Mouse (Mus musculus): ENCODE results near the gene Lif. TPM values are rescaled to one million over a fixed set of nuclear protein-coding genes. Genes with fewer than 3 reads are reported as not detected.

Lif gene
- total RNA-seq, 2 experiments from 2014 or later, result 1.8 to 2.7 TPM

- peak in 1 of 2 experiments; percentile 23 for DNase-seq (ENCODE audit: low spot score in 2 of 2)
Observed at GRCm38 (mm10) chr11:4296610-4297275, 39.4 kb downstream of the Lif start.

- DNase-seq (ENCODE audit: low spot score in 2 of 2), result no peak
Observed at GRCm38 (mm10) chr11:4297753-4298152, 40.4 kb downstream of the Lif start.

GRCm38 (mm10) chr11:4298615-4299014 is 41.3 kb downstream of the Lif start:
- DNase-seq (ENCODE audit: low spot score in 2 of 2), result no peak

- no peak for DNase-seq (ENCODE audit: low spot score in 2 of 2)
Observed at GRCm38 (mm10) chr11:4299191-4299590, 41.8 kb downstream of the Lif start.

- DNase-seq (ENCODE audit: low spot score in 2 of 2), result no peak
Observed at GRCm38 (mm10) chr11:4299735-4300474, 42.5 kb downstream of the Lif start.

GRCm38 (mm10) chr11:4300683-4301082 is 43.3 kb downstream of the Lif start:
- no peak for DNase-seq (ENCODE audit: low spot score in 2 of 2)

- no peak for DNase-seq (ENCODE audit: low spot score in 2 of 2)
Observed at GRCm38 (mm10) chr11:4302363-4302913, 45.1 kb downstream of the Lif start.

- DNase-seq (ENCODE audit: low spot score in 2 of 2), result no peak
Observed at GRCm38 (mm10) chr11:4303033-4303432, 45.7 kb downstream of the Lif start.

GRCm38 (mm10) chr11:4304203-4304602 is 46.8 kb downstream of the Lif start:
- no peak for DNase-seq (ENCODE audit: low spot score in 2 of 2)

GRCm38 (mm10) chr11:4305090-4305489 is 47.7 kb downstream of the Lif start:
- DNase-seq (ENCODE audit: low spot score in 2 of 2), result no peak

GRCm38 (mm10) chr11:4306086-4306485 is 48.7 kb downstream of the Lif start:
- no peak for DNase-seq (ENCODE audit: low spot score in 2 of 2)

GRCm38 (mm10) chr11:4308060-4308513 is 50.7 kb downstream of the Lif start:
- no peak for DNase-seq (ENCODE audit: low spot score in 2 of 2)

- no peak for DNase-seq (ENCODE audit: low spot score in 2 of 2)
Observed at GRCm38 (mm10) chr11:4308514-4309450, 51.4 kb downstream of the Lif start.

- no peak for DNase-seq (ENCODE audit: low spot score in 2 of 2)
Observed at GRCm38 (mm10) chr11:4309613-4310012, 52.3 kb downstream of the Lif start.

GRCm38 (mm10) chr11:4310324-4310723 is 53.0 kb downstream of the Lif start:
- no peak for DNase-seq (ENCODE audit: low spot score in 2 of 2)

- DNase-seq (ENCODE audit: low spot score in 2 of 2), result no peak
Observed at GRCm38 (mm10) chr11:4312180-4312579, 54.8 kb downstream of the Lif start.

GRCm38 (mm10) chr11:4317287-4317686 is 59.9 kb downstream of the Lif start:
- DNase-seq (ENCODE audit: low spot score in 2 of 2), result no peak

- DNase-seq (ENCODE audit: low spot score in 2 of 2), result no peak
Observed at GRCm38 (mm10) chr11:4318011-4318410, 60.7 kb downstream of the Lif start.

GRCm38 (mm10) chr11:4319212-4319955 is 62.0 kb downstream of the Lif start:
- DNase-seq (ENCODE audit: low spot score in 2 of 2), result no peak

- DNase-seq (ENCODE audit: low spot score in 2 of 2), result no peak
Observed at GRCm38 (mm10) chr11:4320876-4321275, 63.5 kb downstream of the Lif start.
